Mouse (Mus musculus) cerebellum, adult 2 months (tissue): ENCODE measurements around the gene Guk1.

Source experiments
- CTCF ChIP-seq: fragments of 200-500 bp; IDR thresholded peaks from 2 replicates; pipeline ENCODE4 v1.5.1; 2011; ENCODE audit warnings: low read depth, mild to moderate bottlenecking, control low read depth, low read length, moderate library complexity, borderline replicate concordance; ENCODE audit not compliant: insufficient read depth
- POLR2A ChIP-seq: fragments of 200-500 bp; IDR thresholded peaks from 2 replicates; pipeline ENCODE4 v1.6.1; 2011; ENCODE audit warnings: low read length, control low read depth, borderline replicate concordance; ENCODE audit not compliant: insufficient read depth

DNA sequence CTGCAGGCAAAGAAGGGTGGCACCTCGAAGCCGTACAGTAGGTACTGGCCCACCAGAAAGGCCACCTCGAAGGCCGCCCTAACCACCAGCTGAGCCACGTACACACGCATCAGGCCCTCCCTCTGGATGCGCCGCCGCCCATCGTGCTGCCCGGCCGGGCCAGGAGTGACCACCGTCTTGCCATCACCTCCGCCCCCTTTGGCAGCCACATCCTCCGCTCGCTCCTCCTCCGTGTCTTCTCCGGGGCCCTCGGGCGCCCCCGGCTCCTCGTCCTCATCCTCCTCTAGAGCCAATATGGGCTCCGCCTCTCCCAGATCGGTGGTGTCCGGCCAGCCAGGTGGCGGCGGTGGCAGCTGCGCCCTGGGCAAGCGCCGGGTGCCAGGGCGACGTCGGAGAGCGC, 15.1 kb downstream of the Guk1 start:
- TF ChIP-seq POLR2A (no peak), CTCF (no peak)
